Mouse (Mus musculus) hematopoietic stem cell, adult 5-6 weeks (primary cell): Measurements from ENCODE around the gene Atrip. TPM values are rescaled to one million over a fixed set of nuclear protein-coding genes. Genes with fewer than 3 reads are reported as not detected.

Experiments
- ATAC-seq, 2 experiments: fragments of 125-278 bp in 1 of 2; replicated peaks in 1 of 2; 2 replicates each; pipeline ENCODE4 v1.8.0; 2016 to 2017; ENCODE audit warnings: inconsistent platforms in 2 of 2, mild to moderate bottlenecking in 2 of 2, moderate number of reproducible peaks in 2 of 2, low read depth in 1 of 2, moderate TSS enrichment in 1 of 2; ENCODE audit not compliant: low FRiP score in 2 of 2, poor library complexity in 2 of 2, severe bottlenecking in 2 of 2, insufficient read depth in 1 of 2, low TSS enrichment in 1 of 2
- total RNA-seq: library from RNA; stranded (forward); fragments of 172-1452, 232-1000 nt; gene quantifications from 2 replicates; pipeline ENCODE4 v1.2.3, GENCODE M21; 2017

Atrip gene
- total RNA-seq, 1 experiment from 2014 or later, result 20.9 TPM

- ATAC-seq, result no peak
Measured at GRCm38 (mm10) chr9:109101933-109102445, 28.1 kb upstream of the Atrip start.

DNA sequence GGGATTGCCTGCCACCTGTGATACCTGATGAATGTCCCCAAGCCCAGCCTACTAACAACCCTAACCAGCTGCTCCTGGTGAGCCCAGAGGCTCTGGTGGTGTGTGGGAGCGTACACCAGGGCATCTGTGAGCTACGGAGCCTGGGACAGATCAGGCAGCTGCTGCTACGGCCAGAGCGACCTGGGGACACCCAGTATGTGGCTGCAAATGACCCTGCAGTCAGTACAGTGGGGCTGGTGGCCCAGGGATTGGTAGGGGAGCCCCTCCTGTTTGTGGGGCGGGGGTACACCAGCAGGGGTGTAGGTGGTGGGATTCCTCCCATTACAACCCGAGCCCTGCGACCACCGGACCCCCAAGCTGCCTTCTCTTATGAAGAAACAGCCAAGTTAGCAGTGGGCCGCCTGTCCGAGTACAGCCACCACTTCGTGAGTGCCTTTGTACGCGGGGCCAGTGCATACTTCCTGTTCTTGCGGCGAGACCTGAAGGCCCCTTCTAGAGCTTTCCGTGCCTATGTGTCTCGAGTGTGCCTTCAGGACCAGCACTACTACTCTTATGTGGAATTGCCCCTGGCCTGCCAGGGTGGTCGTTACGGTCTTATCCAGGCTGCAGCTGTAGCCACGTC is 26.5 kb upstream of the Atrip start:
- ATAC-seq, result peak in 1 of 2 experiments; percentile 18; a peak in 2 of 4 replicates

DNA sequence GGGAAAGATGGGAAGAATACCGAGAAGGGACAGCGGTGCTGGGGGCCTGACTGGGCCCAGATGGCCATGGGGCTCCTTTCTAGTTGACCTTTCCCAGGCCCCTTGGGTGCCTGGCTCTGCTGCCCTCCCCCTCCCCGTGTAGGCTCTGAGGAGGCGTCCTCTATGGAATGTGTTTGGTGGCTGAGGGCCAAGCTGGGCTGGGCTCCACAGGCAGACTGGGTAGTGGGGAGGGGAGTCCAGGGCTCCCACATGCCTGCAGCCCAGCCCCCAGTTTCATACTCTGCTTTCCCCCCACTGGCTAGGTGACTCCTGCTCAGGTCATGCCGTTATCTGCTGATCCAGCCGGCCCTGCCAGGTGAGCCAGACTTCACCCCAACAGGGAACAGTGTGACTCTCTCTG is 25.0 kb upstream of the Atrip start:
- ATAC-seq, result no peak

DNA sequence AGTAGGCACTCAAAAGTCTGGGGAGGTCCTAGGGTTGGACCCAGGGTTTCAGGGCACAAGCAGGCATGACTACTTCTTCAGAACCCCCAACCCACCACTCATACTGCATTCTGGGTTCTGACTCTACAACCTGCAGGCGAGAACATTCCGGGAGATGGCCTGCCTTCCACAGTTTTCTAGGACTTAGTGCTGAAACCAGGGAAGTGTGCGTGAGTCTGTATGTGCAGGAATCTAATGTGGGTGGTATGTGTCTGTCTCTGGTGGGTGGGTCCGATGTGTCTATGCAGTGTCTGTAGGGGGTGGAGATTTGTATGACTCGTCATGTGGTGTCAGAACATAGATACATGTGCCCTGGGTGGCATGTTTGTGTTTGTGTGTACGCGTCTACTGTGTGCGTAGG is 24.4 kb upstream of the Atrip start:
- no peak for ATAC-seq

DNA sequence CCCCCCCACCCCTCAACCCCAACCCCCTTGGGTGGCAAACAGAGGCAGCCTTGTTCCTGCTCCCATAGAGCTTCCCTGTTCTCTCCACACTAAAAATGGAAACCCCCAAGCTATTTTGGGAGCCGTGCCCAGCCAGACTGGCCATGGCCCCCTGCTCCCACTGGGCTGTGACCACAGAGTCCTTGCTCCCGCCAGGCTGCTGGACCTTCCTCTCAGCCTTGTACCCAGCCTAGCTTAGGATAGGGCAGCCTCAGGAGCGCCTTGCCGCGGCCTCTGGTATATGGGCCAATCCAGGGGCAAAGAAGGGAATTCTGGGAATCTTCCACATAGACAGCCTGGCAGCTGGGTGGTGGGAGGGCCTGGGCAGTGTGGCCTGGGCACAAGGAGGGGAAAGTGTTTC is 23.9 kb upstream of the Atrip start:
- no peak for ATAC-seq

DNA sequence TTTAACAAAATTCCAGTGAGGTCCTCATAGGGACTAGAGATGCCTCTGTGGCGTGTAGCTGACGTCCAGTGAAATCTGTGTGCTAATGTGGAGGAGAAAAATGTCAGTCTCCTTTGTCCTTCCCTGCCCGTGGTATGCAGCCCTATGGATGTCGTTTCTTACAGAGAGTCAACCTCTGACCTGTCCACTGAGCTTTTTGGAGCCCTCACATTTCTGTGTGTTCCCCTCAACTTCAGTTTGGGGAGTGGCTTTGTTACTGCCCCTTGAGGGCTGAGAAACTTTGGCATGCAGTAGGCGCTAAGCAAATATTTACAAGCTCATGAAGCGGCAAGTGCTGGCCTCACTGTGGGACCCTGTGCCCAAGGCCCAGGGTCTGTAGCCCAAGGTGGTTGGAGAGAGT is 23.4 kb upstream of the Atrip start:
- ATAC-seq, result no peak

DNA sequence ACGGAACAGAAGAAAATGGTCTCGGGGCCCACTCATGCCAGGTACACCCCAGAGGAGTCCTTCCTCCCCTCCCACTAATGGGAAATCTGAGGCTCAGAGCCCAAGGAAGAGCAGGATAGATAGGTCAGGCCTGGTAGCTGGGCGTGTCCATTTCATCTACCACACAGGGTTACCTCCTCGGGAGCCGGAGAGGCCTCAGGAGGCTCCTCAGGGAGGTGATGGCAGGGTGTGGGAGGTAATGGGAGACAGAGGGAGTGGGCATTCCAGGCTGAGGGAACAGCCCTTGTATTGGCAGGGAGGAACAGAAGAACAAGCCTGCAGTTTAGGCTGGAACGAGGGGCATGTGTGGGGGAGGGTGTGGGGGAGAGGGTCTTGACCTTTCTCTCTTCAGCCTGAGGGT is 22.9 kb upstream of the Atrip start:
- no peak for ATAC-seq

GRCm38 (mm10) chr9:109096251-109096661 is 22.3 kb upstream of the Atrip start:
- ATAC-seq, result no peak

GRCm38 (mm10) chr9:109095137-109095982 is 21.4 kb upstream of the Atrip start, which contains the start of gene Plxnb1:
Gene Plxnb1 (plus strand): TSS chr9:109095389.
- peak in 1 of 2 experiments; percentile 46; a peak in 2 of 4 replicates for ATAC-seq

GRCm38 (mm10) chr9:109094553-109095136 is 20.7 kb upstream of the Atrip start:
- no peak; a peak in 1 of 4 replicates for ATAC-seq

DNA sequence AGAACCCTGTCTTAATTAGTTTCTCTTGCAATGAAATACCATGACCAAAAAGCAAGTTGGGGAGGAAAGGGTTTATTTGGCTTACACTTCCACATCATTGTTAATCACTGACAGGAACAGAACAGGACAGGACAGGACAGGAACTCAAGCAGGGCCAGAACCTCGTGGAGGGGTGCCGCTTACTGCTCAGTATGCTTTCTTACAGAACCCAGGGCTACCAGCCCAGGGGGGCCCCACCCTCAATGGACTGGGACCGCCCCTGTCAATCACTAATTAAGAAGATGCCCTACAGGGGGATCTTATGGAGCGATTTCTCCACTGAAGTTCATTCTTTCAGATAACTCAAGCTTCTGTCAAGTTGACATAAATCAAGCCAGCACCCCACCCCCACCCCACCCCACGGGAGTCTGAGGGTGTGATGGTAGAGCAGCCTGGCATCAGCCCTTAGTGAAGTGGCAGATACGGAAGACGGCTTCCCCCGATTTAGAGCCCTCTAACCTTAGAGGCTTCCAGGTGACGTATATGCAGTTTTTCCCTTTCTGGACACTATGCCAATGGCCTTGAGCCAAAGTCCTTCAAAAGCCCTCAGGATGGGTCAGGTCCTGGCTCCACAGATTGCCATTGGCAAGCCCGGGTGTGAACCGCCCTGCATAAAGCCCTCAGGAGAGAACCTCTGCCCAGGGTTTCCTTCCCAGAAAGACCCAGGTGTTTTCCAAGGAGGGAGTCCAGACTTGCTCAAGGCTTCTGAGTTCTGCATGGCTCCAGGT is 20.0 kb upstream of the Atrip start:
- ATAC-seq, result no peak

GRCm38 (mm10) chr9:109092799-109093198 is 18.9 kb upstream of the Atrip start:
- no peak for ATAC-seq

GRCm38 (mm10) chr9:109091802-109092201 is 17.9 kb upstream of the Atrip start:
- no peak for ATAC-seq

GRCm38 (mm10) chr9:109090446-109090845 is 16.5 kb upstream of the Atrip start:
- no peak for ATAC-seq

DNA sequence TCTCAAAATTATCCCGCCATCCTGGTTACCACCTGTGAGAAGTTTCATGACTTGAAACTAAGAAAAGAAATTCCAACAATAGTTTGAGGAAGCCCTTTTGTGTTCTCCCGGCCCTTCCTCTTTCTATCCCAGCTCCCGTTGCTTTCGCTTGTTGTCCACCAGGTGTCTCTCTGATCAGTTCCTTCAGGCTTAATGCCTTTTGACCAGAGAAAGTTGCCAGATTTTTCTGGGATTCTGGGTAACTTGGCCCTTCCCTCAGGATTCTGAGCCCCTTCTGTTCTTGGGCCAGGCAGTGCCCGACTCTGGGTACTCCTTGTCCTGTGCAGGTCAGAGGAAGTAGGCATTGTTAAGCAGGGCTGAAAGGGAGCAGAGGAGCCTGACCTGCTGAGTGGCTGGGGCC is 14.1 kb upstream of the Atrip start:
- ATAC-seq, result peak in 1 of 2 experiments; percentile 40; a peak in 1 of 4 replicates

DNA sequence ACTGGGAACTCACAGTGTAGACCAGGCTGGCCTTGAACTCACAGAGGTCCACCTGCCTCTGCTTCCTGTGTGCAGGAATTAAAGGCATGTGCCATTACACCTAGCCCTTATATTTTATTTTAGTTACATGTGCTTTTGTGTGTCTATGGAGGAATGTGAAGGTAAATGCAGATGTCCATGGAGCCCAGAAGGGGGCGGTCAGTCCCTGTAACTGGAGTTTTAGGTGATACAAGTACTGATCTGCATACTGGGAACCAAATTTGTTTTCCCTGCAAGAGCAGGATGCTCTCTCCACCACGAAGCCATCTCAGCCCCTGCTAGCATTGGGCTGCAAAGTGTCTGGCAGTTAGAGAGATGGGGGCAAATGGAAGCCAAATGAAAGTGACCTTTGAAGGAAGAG is 11.0 kb upstream of the Atrip start:
- ATAC-seq, result no peak

DNA sequence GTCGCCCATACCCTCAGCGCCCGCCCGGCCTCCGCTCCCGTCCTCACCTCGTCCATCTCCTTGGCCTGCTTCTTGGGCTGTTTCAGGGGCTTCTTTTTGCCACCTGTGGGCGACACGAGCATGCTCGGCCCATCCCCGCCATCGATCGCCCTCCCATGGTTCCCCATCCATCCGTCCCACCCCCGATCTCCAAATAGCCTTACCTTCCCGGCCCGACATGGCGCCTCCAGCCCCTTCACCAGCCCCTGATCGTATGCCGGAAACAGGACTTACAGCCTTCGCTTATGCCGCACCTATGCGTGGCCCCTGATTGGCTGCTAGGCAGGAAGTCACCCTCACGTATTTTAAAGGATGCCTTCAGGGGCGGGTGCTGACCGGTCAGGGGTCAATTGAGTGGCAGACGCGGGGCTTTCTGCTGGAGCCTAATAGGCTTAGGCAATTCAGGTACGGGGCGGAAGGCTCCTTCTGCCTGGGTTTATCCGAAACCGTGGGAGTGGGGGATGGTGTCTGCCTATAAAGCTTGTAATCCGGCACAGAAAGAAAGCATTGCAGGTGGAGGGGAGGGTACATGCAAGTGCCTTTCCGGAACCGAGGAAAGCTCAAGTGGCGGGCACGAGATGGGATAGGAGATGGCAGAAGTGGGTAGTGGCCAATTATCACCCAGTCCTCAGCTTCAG is 8.3 kb upstream of the Atrip start, which contains the start of the genes Ccdc51 and Tma7:
TSS of gene Ccdc51 (plus strand) at position 370 of the 677 bp plus-strand sequence.
TSS of gene Tma7 (minus strand) at position 464 of the 677 bp plus-strand sequence.
- peak; percentile 98 to 99 for ATAC-seq
